13 mouse cellular contexts compared by ENCODE assay signal in genomic region chr3:55419334-55419733, GRCm38 (mm10). TPM values are rescaled to one million over a fixed set of nuclear protein-coding genes. Genes with fewer than 3 reads are reported as not detected.
A peak's percentile ranks its signal among the peaks of the same experiment; 100 is the strongest.
DNase-seq lines count a peak whose midpoint lies in the region; ATAC-seq and TF ChIP-seq lines count a peak whose summit lies in the region.
"Had no signal": no experiment of that assay in that cellular context is flagged by ENCODE, and none has a peak within 500 bp of the region (broad histone marks: within the 10 kb centered on the region; RNA-seq: fewer than 3 reads in every experiment).

No protein-coding gene starts in this region.

- H3K27me3 ChIP-seq in heart, embryonic 10.5 days (ENCODE audit: insufficient read depth, poor library complexity, severe bottlenecking): no peaks in the 10 kb centered on the region
- H3K27me3 ChIP-seq in embryonic facial prominence, embryonic 14.5 days (replicated peaks; ENCODE audit: control insufficient read depth, insufficient read depth, low read length): no peaks in the 10 kb centered on the region
- H3K27me3 ChIP-seq in midbrain, embryonic 11.5 days (ENCODE audit: control insufficient read depth, insufficient read depth, low read length): no peaks in the 10 kb centered on the region

- H3K9ac ChIP-seq in embryonic facial prominence, embryonic 14.5 days (ENCODE audit: low read depth, low read length): no peak overlapping the region
- H3K9ac ChIP-seq in midbrain, embryonic 11.5 days (ENCODE audit: low read length): no peak overlapping the region

- H3K4me2 ChIP-seq in embryonic facial prominence, embryonic 14.5 days (ENCODE audit: low read depth, low read length): no peak overlapping the region
- H3K4me2 ChIP-seq in midbrain, embryonic 11.5 days: no peak overlapping the region

- intact Hi-C loops in gastrocnemius, adult 2 months (cut with DNase I): no loop called here

- peak; percentile 19 for DNase-seq in heart, embryonic 10.5 days (ENCODE audit: low spot score)
- DNase-seq in heart, adult 9 months (ENCODE audit: low spot score in 2 of 2): no peak
- peak; percentile 28 for DNase-seq in CD4-positive, CD25-positive, alpha-beta regulatory T cell, adult 2 months (ENCODE audit: low read depth, low spot score)
- peak; percentile 55 for DNase-seq in embryonic facial prominence, embryonic 14.5 days (ENCODE audit: low spot score)
- peak; percentile 89 for DNase-seq in midbrain, embryonic 11.5 days (ENCODE audit: low spot score, missing footprints)
- no peak for DNase-seq in adrenal gland, adult (ENCODE audit: inconsistent age in 2 of 2, low spot score in 1 of 2)
- DNase-seq in gastrocnemius, adult 2 months: no peak
- no peak for DNase-seq in urinary bladder, adult 2 months (ENCODE audit: low spot score)
- DNase-seq: liver; spleen, adult 18-20 months had no signal

- peaks cover 30% of the 10 kb centered on the region for H3K4me1 ChIP-seq in heart, embryonic 10.5 days
- H3K4me1 ChIP-seq in embryonic facial prominence, embryonic 14.5 days (ENCODE audit: control insufficient read depth, insufficient read depth, low read length): peaks cover 23% of the 10 kb centered on the region
- peaks cover 23% of the 10 kb centered on the region for H3K4me1 ChIP-seq in midbrain, embryonic 11.5 days (ENCODE audit: control insufficient read depth, insufficient read depth, low read length)

- no peak for TF ChIP-seq CTCF in gastrocnemius, adult 2 months (IDR thresholded peaks at IDR 0.05)

- H3K36me3 ChIP-seq in heart, embryonic 10.5 days: no peaks in the 10 kb centered on the region
- H3K36me3 ChIP-seq in embryonic facial prominence, embryonic 14.5 days (ENCODE audit: control insufficient read depth, insufficient read depth, low read length): no peaks in the 10 kb centered on the region
- no peaks in the 10 kb centered on the region for H3K36me3 ChIP-seq in midbrain, embryonic 11.5 days (ENCODE audit: control insufficient read depth, insufficient read depth, low read length)

- H3K9me3 ChIP-seq in heart, embryonic 10.5 days: no peaks in the 10 kb centered on the region
- no peaks in the 10 kb centered on the region for H3K9me3 ChIP-seq in embryonic facial prominence, embryonic 14.5 days (ENCODE audit: control insufficient read depth, low read length)
- no peaks in the 10 kb centered on the region for H3K9me3 ChIP-seq in midbrain, embryonic 11.5 days (ENCODE audit: control insufficient read depth, low read length)

- H3K4me3 ChIP-seq in heart, embryonic 10.5 days: no peak overlapping the region
- H3K4me3 ChIP-seq in embryonic facial prominence, embryonic 14.5 days (ENCODE audit: low read depth, low read length): no peak overlapping the region
- H3K4me3 ChIP-seq in midbrain, embryonic 11.5 days (ENCODE audit: low read depth, low read length): no peak overlapping the region
- no peak overlapping the region for H3K4me3 ChIP-seq in gastrocnemius, adult 2 months

- H3K27ac ChIP-seq in heart, embryonic 10.5 days: peak overlapping the region; percentile 69
- H3K27ac ChIP-seq in embryonic facial prominence, embryonic 14.5 days (replicated peaks; ENCODE audit: low read depth, low read length): peak overlapping the region; percentile 30; the same call in 1 of the 2 replicates
- H3K27ac ChIP-seq in midbrain, embryonic 11.5 days (ENCODE audit: low read depth, low read length): no peak overlapping the region
- no peak overlapping the region for H3K27ac ChIP-seq in gastrocnemius, adult 2 months
- H3K27ac ChIP-seq: macrophage had no signal

- WGBS in heart, embryonic 10.5 days: 26% methylated on average over 3 of the region's 3 CpGs
- 19% methylated on average over 3 of the region's 3 CpGs for WGBS in embryonic facial prominence, embryonic 14.5 days
- 16% methylated on average over 3 of the region's 3 CpGs for WGBS in midbrain, embryonic 11.5 days

- ATAC-seq in embryonic facial prominence, embryonic 14.5 days (ENCODE audit: low read depth): no peak
- ATAC-seq in midbrain, embryonic 11.5 days (ENCODE audit: low FRiP score): 0 out of 2 replicates have a peak, but pooled peaks have one; percentile 22

RNA-seq across cellular contexts. Expression of gene Gm21954, which starts 52.7 kb away (rescaled TPM):
- not detected in 2 replicates for polyA plus RNA-seq in heart, embryonic 10.5 days (2016; fragmentation: Nextera tagmentation; extraction: Ambion mirVana)
- not detected in 2 replicates for polyA plus RNA-seq in embryonic facial prominence, embryonic 14.5 days (2014; fragmentation: Nextera tagmentation; extraction: Ambion mirVana)
- not detected in 2 replicates for polyA plus RNA-seq in midbrain, embryonic 11.5 days (2014; fragmentation: Nextera tagmentation; extraction: Ambion mirVana)
- total RNA-seq in gastrocnemius, adult 2 months (2021): not detected
- not detected in 2 replicates for polyA plus RNA-seq in urinary bladder, adult 2 months (2012; rRNA removed)
- total RNA-seq: gastrocnemius, adult 8-10 months; hematopoietic stem cell, adult 5-6 weeks had no signal
- polyA plus RNA-seq: macrophage had no signal

Comparison
In these comparisons a context has a peak if more than half of its experiments do, and no peak if none do; other contexts are left out.
1. DNase-seq: peak in heart, embryonic 10.5 days (single experiment), CD4-positive, CD25-positive, alpha-beta regulatory T cell, adult 2 months (single experiment), embryonic facial prominence, embryonic 14.5 days (single experiment) and midbrain, embryonic 11.5 days (single experiment); none in heart, adult 9 months (0 of 2), adrenal gland, adult (0 of 2), gastrocnemius, adult 2 months (single experiment) and urinary bladder, adult 2 months (single experiment).
2. H3K27ac ChIP-seq: peak in heart, embryonic 10.5 days (single experiment) and embryonic facial prominence, embryonic 14.5 days (single experiment); none in midbrain, embryonic 11.5 days (single experiment) and gastrocnemius, adult 2 months (single experiment).